Mouse (Mus musculus) E14TG2a.4 (cell line): ENCODE measurements around the gene Tpcn2.

ENCODE experiments used
- CTCF ChIP-seq: conservative IDR thresholded peaks from 2 replicates; pipeline ENCODE4 v1.5.1; 2014; ENCODE audit warnings: low read length
- NANOG ChIP-seq: IDR thresholded peaks from 2 replicates; pipeline ENCODE4 v1.6.1; 2014; ENCODE audit warnings: borderline replicate concordance, low read length, mixed read lengths

DNA sequence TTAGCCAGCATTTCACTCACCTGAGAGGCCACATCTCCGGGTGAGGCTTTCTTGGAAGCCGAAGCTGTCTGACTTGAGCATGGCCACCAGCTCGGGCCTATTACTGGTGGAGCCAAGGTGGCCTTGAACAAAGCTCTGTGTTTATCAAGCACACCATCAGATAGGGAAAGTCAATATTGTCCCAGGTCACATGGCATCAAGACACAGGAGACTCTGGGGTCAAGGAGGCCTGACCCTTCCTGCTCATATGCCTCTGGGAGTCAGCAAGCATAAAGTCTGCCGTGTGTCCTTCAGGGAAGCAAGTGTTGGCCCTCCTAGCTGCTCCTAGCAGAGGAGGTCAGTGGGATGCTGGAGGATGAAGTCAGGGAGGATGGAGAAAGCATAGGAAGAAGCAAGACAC, 75.8 kb downstream of the Tpcn2 start, which contains the start of gene 1810010D01Rik:
- no peak for TF ChIP-seq CTCF
- TF ChIP-seq NANOG, result no peak
